Mouse (Mus musculus): Measurements from ENCODE around the gene Epb41l1.

DNA sequence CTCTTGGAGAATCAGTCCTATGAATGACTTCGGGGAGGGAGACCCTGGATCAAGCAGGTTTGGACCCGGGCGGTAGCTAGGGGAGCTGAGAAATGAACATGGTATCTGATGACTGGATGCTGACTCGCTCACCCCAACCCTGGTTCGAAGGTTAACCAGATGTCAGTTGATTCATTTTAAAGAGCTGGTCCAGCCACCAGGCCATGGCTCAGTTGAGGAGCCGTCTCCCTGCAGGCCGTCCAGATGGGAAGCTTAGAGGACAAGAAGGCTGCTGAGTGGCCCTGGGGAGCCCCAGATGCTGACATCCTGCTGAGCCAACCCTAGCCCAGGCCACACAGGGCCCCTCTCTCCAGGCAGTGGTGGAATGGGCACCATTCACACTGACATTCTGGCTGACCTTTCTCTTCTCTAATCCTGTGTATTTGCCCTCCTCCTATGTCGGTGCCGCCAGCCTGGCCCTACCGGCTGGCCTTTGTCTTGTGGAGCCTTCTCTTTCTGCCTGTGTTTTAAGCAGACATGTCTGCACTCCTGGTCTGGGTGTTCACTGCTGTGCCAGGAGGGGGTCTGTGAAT, 67.0 kb downstream of the Epb41l1 start:
- TF ChIP-seq CTCF (IDR thresholded peaks at IDR 0.05; ENCODE audit: low read depth, low read length) (no peak), GATA1 (IDR thresholded peaks at IDR 0.05; ENCODE audit: borderline replicate concordance, low read length) (no peak)
